ENCODE assay signal across 18 mouse cellular contexts in the genomic region with DNA sequence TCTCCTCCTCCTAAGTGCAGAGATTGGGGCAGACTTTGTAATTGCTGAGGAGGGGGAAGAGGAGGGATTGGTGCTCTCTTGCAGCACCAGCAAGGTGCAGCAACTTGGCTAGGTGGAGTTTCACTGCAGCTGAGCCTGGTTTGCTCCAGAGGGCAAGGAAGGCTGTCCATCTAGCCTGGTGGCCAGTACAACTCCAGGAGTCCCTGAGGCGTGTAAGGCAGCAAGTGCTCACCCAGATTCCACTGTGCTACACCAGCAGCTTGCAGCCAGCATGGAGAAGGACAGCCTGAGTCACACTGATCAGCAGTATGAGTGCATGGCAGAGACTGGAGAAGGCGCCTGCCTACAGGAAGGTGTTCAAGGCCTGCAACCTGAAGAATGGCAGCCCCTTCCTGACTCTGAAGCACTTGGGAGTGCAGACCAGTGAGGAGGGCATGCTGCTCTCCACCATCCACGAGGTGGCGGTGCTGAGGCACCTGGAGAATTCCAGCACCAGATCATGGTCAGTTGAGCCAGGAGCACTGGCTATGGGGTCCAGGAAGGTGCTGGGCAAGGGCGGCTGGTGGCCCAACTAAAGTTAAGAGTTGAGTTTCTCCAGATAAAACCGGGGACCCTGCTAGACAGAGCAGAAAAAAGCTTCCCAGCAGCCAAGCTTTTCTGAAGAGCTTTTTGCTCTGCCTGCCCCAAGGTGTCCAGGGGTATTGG. TPM values are rescaled to one million over a fixed set of nuclear protein-coding genes. Genes with fewer than 3 reads are reported as not detected.
DNase-seq lines count a peak whose midpoint lies in the region; ATAC-seq and TF ChIP-seq lines count a peak whose summit lies in the region.
"Not testable (repeated sequence)": the region's sequence is repeated elsewhere in the genome, so short reads cannot be mapped to it uniquely, and the experiment has no call there.
"Had no signal": no experiment of that assay in that cellular context is flagged by ENCODE, and none has a peak within 500 bp of the region (broad histone marks: within the 10 kb centered on the region; RNA-seq: fewer than 3 reads in every experiment).

No protein-coding gene starts in this region.

- 37% methylated on average over 5 of the region's 6 CpGs for WGBS in embryonic facial prominence, embryonic 10.5 days
- WGBS in kidney, embryonic 14.5 days = 38% methylated on average over 5 of the region's 6 CpGs
- 32% methylated on average over 5 of the region's 6 CpGs for WGBS in limb, embryonic 10.5 days
- 34% methylated on average over 5 of the region's 6 CpGs for WGBS in stomach, postnatal 0 days

- not testable (repeated sequence) for TF ChIP-seq EP300 in stomach, postnatal 0 days (optimal IDR thresholded peaks at IDR 0.05)

- H3K4me1 ChIP-seq in embryonic facial prominence, embryonic 10.5 days; kidney, embryonic 14.5 days (ENCODE audit: control insufficient read depth, insufficient read depth, low read length); limb, embryonic 10.5 days; stomach, postnatal 0 days (replicated peaks; ENCODE audit: control insufficient read depth, insufficient read depth): not testable (repeated sequence)

- ATAC-seq in kidney, embryonic 14.5 days (ENCODE audit: low FRiP score, low TSS enrichment) = peak; percentile 81; the same call in 1 of the 2 replicates
- ATAC-seq in stomach, postnatal 0 days (ENCODE audit: low FRiP score, low TSS enrichment) = not testable (repeated sequence)

- H3K27me3 ChIP-seq in embryonic facial prominence, embryonic 10.5 days (replicated peaks; ENCODE audit: low read depth, poor library complexity, severe bottlenecking); kidney, embryonic 14.5 days (ENCODE audit: control insufficient read depth, insufficient read depth, low read length); limb, embryonic 10.5 days (ENCODE audit: low read depth, poor library complexity, severe bottlenecking); stomach, postnatal 0 days (ENCODE audit: control insufficient read depth, insufficient read depth, low read length): not testable (repeated sequence)

- not testable (repeated sequence) for H3K9ac ChIP-seq in kidney, embryonic 14.5 days (ENCODE audit: low read depth, low read length); stomach, postnatal 0 days (ENCODE audit: low read length)

- H3K36me3 ChIP-seq in embryonic facial prominence, embryonic 10.5 days (replicated peaks); kidney, embryonic 14.5 days (ENCODE audit: control insufficient read depth, insufficient read depth, low read length); limb, embryonic 10.5 days; stomach, postnatal 0 days (ENCODE audit: control insufficient read depth, insufficient read depth, low read length): not testable (repeated sequence)

- TF ChIP-seq CTCF in stomach, postnatal 0 days (IDR thresholded peaks at IDR 0.05; ENCODE audit: low read depth) = 0 out of 2 replicates have a peak, but pooled peaks have one; percentile 12

- DNase-seq in embryonic facial prominence, embryonic 10.5 days (ENCODE audit: low spot score) = peak; percentile 6
- DNase-seq in heart, adult 11 months = peak; percentile 83
- DNase-seq in kidney, adult 11 months = peak; percentile 41
- peak; percentile 28 to 50 for DNase-seq in kidney, postnatal 25 days
- DNase-seq in limb, embryonic 10.5 days (ENCODE audit: low spot score) = peak; percentile 21
- peak; percentile 11 for DNase-seq in stomach, postnatal 0 days (ENCODE audit: low spot score)

- not testable (repeated sequence) for H3K9me3 ChIP-seq in embryonic facial prominence, embryonic 10.5 days; kidney, embryonic 14.5 days (ENCODE audit: control insufficient read depth, low read length); limb, embryonic 10.5 days (replicated peaks); stomach, postnatal 0 days (ENCODE audit: control insufficient read depth, low read length)

- not testable (repeated sequence) for H3K4me2 ChIP-seq in kidney, embryonic 14.5 days (replicated peaks; ENCODE audit: low read depth, low read length); stomach, postnatal 0 days (replicated peaks; ENCODE audit: low read depth)

- H3K4me3 ChIP-seq in embryonic facial prominence, embryonic 10.5 days; kidney, embryonic 14.5 days (ENCODE audit: low read length); limb, embryonic 10.5 days; stomach, postnatal 0 days (ENCODE audit: low read depth, low read length): not testable (repeated sequence)

- H3K27ac ChIP-seq in embryonic facial prominence, embryonic 10.5 days (replicated peaks); kidney, embryonic 14.5 days (ENCODE audit: low read depth, low read length); limb, embryonic 10.5 days; stomach, postnatal 0 days (replicated peaks): not testable (repeated sequence)

RNA-seq across cellular contexts. Expression of a gene that starts 7.7 kb away (rescaled TPM):
- not detected in 2 replicates for polyA plus RNA-seq in embryonic facial prominence, embryonic 10.5 days (2016; fragmentation: Nextera tagmentation; extraction: Ambion mirVana)
- polyA plus RNA-seq in kidney, embryonic 14.5 days (2014; fragmentation: Nextera tagmentation; extraction: Ambion mirVana) = not detected in 2 replicates
- polyA plus RNA-seq in limb, embryonic 10.5 days (2016; fragmentation: Nextera tagmentation; extraction: Ambion mirVana) = not detected in 2 replicates
- not detected in 2 replicates for polyA plus RNA-seq in stomach, postnatal 0 days (2015; fragmentation: Nextera tagmentation; extraction: Ambion mirVana)
- polyA plus RNA-seq: adrenal gland, adult 2 months; cerebellum, adult 2 months; embryonic facial prominence, embryonic 13.5 days; forebrain, embryonic 13.5 days; forebrain, embryonic 16.5 days; G1E; heart, embryonic 13.5 days; heart, embryonic 16.5 days; hindbrain, embryonic 11.5 days; hindbrain, embryonic 14.5 days had no signal

RNA-seq across cellular contexts. Expression of a gene that starts 15.6 kb away (rescaled TPM):
- not detected in 2 replicates for polyA plus RNA-seq in embryonic facial prominence, embryonic 10.5 days (2016; fragmentation: Nextera tagmentation; extraction: Ambion mirVana)
- not detected in 2 replicates for polyA plus RNA-seq in kidney, embryonic 14.5 days (2014; fragmentation: Nextera tagmentation; extraction: Ambion mirVana)
- not detected in 2 replicates for polyA plus RNA-seq in limb, embryonic 10.5 days (2016; fragmentation: Nextera tagmentation; extraction: Ambion mirVana)
- not detected in 2 replicates for polyA plus RNA-seq in stomach, postnatal 0 days (2015; fragmentation: Nextera tagmentation; extraction: Ambion mirVana)
- polyA plus RNA-seq: adrenal gland, adult 2 months; cerebellum, adult 2 months; embryonic facial prominence, embryonic 13.5 days; erythroblast, embryonic 14.5 days; forebrain, embryonic 13.5 days; forebrain, embryonic 16.5 days; G1E; heart, embryonic 13.5 days; heart, embryonic 16.5 days; hindbrain, embryonic 11.5 days; hindbrain, embryonic 14.5 days had no signal

RNA-seq across cellular contexts. Expression of a gene that starts 24.1 kb away (rescaled TPM):
- not detected in 2 replicates for polyA plus RNA-seq in embryonic facial prominence, embryonic 10.5 days (2016; fragmentation: Nextera tagmentation; extraction: Ambion mirVana)
- polyA plus RNA-seq in kidney, embryonic 14.5 days (2014; fragmentation: Nextera tagmentation; extraction: Ambion mirVana) = not detected in 2 replicates
- polyA plus RNA-seq in limb, embryonic 10.5 days (2016; fragmentation: Nextera tagmentation; extraction: Ambion mirVana) = not detected in 2 replicates
- not detected in 2 replicates for polyA plus RNA-seq in stomach, postnatal 0 days (2015; fragmentation: Nextera tagmentation; extraction: Ambion mirVana)
- polyA plus RNA-seq: adrenal gland, adult 2 months; embryonic facial prominence, embryonic 13.5 days; erythroblast, embryonic 14.5 days; forebrain, embryonic 13.5 days; forebrain, embryonic 16.5 days; heart, embryonic 13.5 days; heart, embryonic 16.5 days; hindbrain, embryonic 11.5 days; hindbrain, embryonic 14.5 days had no signal

RNA-seq across cellular contexts. Expression of a gene that starts 42.9 kb away (rescaled TPM):
- polyA plus RNA-seq in embryonic facial prominence, embryonic 10.5 days (2016; fragmentation: Nextera tagmentation; extraction: Ambion mirVana) = not detected in 2 replicates
- not detected in 2 replicates for polyA plus RNA-seq in kidney, embryonic 14.5 days (2014; fragmentation: Nextera tagmentation; extraction: Ambion mirVana)
- not detected in 2 replicates for polyA plus RNA-seq in limb, embryonic 10.5 days (2016; fragmentation: Nextera tagmentation; extraction: Ambion mirVana)
- polyA plus RNA-seq in stomach, postnatal 0 days (2015; fragmentation: Nextera tagmentation; extraction: Ambion mirVana) = not detected in 2 replicates
- polyA plus RNA-seq: adrenal gland, adult 2 months; cerebellum, adult 2 months; embryonic facial prominence, embryonic 13.5 days; erythroblast, embryonic 14.5 days; forebrain, embryonic 13.5 days; forebrain, embryonic 16.5 days; G1E; heart, embryonic 13.5 days; heart, embryonic 16.5 days; hindbrain, embryonic 11.5 days; hindbrain, embryonic 14.5 days had no signal

Comparison
In these comparisons a context has a peak if more than half of its experiments do, and no peak if none do; other contexts are left out.
1. DNase-seq: peak in every context shown above with its lines; median percentile 83 in heart, adult 11 months; 41 in kidney, adult 11 months; 39 in kidney, postnatal 25 days; 21 in limb, embryonic 10.5 days; 11 in stomach, postnatal 0 days; 6 in embryonic facial prominence, embryonic 10.5 days.